Mouse (Mus musculus) frontal cortex, postnatal 14 days (tissue): ENCODE results near the gene Inpp4a.

Experiments used
- DNase-seq, 2 experiments: peaks; one replicate each; pipeline ENCODE4 v3.0.0; 2022; ENCODE audit warnings: low spot score in 2 of 2

The Inpp4a gene

DNA sequence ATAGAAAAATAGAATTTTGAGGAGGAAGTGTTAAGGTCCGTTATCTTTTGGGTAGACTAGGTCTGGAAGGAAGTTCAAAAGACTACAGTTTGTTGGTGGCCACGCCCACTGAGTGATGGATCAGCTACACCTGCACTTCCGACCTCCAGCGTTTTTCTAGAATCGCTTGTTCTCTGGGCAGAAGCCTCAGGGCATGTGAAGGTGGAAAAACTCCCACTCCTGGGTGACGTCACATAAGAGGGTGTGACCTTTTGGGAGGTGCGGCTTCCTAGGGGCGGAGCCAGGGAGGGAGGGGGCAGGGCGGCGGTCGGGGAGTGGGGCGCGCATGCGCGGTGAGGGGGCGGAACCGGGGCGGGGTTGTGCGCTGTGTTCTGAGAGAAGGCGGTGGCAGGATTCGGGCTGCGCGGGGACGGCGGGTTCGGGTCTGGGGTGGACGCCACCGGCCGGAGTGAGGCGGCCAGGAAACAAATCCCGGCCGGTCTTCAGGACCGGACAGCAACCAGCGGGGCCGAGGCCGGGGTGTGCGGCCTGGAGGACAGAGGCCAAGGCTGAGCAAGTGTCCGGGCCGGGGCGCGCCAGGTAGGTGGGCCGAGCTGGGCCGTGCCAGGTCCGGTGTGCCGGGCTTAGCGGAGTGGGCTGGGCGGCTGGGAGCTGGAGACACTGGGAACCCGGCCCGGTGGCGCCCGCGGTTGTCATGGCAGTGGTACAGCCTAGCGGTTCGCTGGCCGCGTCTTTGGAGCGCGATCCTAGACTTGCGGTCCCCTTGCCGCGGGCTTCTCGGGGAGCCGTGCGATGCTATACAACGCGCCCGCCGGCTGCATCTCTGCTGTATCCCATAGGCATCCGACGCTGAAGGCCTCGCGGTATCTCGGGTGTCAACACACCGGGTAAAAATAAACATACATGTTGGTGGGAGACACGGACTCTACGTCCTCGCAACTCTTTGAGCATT is at the start of gene Inpp4a:
TSS of gene Inpp4a (plus strand) at position 326 of the 952 bp plus-strand sequence.
- DNase-seq, result peak; percentile 72 to 83

DNA sequence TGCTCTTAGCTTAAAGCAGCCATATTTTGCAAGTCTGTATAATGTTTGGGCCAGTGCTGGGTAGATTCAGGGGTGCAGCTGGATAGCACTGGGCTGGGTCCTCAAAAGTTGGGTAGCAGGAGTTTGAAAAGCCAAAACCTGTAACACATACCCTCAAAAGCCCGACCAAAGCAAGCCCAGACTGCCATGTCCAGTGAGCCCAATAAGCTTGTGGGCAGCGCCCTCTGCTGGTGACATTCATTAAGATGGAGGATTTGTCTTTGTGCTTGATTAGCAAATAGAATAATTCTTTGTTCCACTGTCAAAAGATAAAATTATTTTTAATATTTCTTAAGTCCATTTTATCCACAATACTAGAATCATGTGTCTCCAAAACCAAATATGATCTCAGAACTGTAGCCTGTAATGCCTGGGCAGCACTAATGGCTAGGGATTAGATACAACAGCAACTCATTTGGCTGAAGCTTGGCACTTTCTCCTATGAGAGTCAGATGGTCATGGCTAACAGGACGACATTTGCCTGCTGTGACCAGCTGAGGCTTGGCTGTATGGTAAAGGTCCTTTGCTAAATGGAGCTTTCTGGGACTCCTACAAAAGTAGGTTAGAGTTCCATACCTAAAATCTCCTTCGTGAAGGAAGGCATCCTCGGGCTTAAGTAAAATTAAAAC is 48.9 kb upstream of the Inpp4a start:
- DNase-seq, result peak; percentile 46 to 84

DNA sequence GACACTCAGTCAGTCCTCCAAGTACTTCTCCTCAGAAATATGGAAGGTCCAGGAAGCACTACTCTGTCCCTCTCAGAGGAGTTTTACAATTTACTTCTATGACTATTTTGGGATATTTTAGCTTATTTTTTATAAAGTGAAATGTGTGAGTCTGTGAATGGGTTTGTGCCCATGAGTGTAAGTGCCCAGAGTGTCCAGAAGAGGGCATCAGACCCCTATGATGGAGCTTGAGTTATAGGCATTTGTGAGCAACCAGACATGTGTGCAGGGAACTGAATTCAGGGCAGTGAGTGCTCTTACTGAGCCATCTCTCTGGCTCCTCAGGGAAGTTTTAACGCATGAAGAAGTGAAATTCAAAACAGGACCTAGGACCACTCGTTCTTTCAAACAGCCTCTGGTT is 41.2 kb upstream of the Inpp4a start:
- DNase-seq, result no peak

DNA sequence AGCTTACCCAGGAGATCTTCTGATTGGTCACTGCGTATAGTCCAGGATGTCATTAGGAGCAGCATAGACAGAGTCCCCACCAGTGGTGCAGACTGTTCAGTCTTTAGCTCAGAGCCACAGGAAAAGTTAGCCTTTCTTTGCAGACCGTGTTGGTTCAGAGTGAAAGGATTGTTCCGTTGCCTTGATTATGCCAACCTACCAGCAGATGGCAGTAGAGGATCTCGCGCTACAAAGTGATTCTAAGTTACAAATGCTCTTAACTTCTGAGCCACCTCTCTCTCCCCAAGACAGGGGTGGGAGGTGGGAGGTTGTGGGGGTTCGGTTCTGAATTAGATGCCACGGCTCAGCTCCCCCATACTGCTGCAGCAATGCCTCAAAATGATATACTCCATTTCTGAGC is 27.2 kb upstream of the Inpp4a start:
- DNase-seq, result peak; percentile 38 to 72

DNA sequence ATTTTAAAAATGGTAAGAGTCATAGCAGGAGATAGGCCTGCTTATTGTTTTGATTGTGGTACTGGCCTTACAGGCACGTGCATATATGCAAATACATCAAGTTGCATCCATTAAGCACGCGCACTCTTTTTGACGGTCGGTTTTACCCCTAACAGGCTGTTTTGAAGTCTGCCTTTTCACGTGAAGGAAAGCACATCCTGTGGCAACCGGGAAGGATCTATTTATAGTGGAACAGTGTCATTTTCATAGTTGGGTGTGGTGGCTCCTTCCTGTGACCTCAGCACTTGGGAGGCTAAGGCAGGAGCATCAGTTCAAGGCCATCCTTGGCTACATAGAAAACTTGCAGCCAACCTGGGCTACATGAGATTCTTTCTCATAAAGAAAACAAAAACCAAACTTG is 13.1 kb upstream of the Inpp4a start:
- DNase-seq, result no peak

DNA sequence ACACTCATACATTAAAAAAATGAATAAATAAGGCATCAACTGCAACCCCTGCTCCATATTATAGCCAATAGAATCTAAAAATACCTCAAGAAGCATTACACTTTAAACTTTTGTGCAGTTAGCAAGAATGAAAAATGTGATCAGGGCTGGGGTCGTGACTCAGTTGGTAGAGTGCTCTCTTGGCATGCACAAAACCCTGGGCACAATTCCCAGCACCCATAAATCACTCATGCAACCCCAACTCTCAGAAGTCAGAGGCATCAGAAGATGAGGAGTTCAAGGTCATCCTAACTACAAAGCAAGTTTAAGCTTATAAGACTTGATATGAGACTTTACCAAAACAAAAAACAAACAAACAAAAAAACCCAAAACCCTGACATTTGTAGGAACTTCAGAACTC is 11.9 kb upstream of the Inpp4a start:
- no peak for DNase-seq

DNA sequence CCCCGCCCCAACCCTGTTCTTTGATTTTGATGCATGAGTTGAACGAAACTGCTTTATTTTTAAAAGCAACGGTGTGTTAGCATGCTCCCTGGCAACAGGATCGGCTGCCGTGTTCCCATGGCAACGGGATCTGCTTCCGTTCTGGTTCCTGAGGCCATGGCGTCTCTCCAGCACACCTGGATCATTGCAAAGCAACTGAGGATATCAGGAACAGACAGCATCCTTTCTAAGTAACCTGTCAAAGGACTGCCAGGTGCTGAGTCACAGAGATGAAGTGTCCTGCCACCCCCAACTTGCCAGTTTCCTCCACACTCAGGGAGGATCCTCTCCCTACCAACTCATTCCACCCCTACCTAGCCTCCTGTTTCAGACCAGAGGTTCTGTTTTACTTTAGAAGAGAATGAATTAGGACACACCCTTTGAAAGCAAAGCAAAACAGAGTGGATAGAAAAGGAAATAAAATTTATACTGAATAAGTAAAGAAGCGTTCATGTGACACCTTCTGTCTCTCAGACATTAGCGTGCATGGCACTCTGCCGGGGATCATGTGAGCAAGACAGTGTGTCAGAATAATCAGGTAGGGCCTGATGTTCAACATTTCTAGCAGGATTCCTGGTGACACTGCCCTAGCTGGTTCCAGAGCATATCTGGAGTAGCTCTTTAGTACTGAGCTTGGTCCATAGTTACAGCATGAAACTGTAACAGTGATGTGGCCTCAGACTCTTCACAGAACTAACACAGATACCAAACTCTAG is 11.3 kb upstream of the Inpp4a start:
- peak in 1 of 2 experiments; percentile 44 for DNase-seq

DNA sequence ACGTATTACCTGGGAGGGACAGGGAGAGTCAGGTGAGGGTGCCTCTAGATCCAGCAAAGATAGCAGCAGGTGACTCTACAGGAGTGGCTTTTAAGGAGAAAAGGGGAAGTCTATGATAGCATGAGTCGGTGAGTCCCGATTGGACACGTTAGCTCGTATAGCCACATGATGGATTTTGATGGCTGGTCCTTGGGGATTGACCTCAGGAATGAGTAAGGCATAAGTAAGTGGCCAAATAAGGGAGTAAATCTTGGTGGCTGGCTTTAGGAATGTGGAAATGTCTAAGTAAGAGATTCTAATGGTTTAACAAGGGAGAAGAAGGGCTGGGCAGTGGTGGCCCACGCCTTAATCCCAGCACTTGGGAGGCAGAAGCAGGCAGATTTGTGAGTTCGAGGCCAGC is 10.7 kb upstream of the Inpp4a start:
- DNase-seq, result no peak

DNA sequence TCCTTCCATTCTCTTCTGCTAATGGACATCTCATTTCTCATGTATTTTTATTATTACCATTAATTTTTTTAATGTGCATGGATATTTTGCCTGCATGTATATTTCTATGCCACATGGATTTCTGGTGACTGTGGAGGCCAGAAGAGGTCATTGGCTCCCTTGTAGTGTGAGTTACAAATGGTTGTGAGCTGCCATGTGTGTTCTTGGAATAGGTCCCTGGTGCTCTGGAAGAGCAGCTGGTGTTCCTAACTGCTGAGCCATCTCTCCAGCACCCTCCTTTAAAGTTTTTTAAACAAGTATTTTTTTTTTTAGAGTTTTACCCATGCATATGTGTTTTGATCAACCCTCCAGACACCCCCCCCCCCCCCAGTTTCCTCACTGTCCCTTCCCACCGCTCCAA is 3.3 kb upstream of the Inpp4a start:
- DNase-seq, result no peak

DNA sequence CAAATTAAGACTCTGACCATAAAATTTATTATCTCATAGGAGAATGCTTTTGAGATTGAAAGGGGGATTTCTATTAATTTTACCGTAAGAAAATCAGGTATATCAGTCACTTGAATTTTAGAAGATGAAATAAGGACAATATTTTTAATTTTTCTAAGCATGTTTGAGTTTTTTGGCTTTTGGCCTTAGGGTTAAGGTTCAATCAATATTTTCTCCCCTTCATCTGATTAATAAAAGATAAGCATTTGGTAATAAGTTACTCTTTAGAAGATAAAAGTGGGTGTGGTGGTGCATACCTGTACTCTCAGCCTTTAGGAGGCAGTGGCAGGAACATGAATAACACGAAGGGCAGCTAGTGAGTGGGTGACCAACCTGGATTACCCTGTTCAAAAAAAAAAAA is 761 bp upstream of the Inpp4a start:
- DNase-seq, result no peak

DNA sequence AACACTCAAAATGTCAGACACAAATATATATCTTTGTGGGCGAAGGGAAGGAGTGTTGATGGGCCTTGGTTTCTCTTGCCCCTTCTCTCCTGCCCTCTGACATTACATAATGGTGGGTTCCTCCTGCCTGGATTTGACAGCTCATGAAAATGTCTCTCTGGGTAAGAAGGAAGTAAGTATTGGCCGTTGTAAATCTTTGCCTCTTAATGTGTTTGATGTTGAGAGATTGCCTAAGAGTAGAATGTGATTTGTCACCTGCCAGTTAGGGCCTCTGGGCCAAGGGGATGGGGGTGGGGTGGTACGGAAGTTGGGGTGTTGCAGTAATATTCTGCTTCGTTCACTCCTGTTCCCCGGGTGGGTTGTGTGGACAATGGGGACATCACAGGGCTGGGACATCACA is 985 bp downstream of the Inpp4a start:
- DNase-seq, result no peak

DNA sequence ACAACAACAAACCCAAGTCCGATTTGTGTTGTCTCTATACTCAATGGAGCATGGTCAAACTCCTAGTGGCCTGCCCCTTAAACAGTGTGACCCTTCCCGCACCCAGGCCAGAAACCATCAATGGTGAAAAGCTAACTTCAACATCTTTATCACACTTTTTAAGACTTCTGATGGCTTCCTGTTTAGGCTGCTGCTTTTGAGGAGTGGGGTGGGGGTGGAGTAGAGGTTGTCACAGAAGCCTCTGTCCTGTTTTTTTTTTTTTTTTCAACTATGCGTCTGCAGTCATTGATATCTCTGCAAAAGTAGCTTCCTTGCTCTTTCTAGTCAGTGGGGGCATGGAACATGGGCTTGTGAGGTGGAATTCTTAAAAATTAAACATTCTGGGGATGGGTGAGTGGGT is 3.1 kb downstream of the Inpp4a start:
- DNase-seq, result no peak

DNA sequence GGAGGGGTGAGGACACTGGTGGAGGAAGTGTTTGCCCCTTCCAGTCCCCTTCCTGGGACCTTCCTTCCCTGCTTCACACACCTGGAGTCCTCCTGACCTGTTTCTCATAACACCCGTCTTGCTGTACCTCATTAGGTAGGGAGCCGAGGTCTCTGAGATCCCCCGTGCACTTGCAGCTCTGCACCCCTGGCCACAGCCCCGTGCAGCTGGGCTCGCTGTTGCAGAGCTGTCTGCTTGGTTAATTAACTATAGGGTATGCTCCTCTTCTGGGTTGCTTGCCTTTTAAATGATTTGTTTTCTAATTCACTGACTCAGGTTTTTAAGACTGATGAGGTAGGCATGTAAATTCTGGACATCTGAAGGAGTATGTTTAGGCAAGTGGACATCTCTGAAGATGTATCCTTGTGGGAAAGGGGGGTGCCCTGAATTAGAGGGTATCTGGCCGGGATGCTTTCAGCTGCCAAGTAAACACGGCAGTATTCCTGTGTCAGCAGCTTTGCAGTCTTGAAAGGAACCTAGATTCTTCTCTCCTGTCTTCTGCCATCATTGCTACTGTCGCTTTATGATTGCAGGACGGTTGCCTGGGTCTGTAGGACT is 6.1 kb downstream of the Inpp4a start:
- no peak for DNase-seq

DNA sequence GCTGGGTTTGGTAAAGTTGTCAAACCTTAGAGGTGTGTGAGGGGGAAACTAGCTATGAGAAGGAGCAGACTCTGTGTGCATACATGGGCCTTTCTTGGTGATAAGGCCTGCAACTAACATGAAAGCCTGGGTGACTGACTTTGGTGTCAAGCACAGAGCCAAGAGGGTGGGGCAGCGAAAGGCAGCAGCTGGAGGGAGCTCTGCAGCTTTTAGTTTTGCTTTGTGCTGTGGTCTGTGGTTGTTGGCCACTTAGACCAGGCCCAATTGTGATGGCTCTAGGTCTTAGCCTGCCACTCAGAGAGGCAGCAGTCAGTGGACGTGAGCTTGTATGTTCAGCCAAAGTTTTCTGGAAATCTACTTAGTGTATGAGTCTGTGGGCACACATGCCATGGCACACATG is 7.9 kb downstream of the Inpp4a start:
- DNase-seq, result no peak

DNA sequence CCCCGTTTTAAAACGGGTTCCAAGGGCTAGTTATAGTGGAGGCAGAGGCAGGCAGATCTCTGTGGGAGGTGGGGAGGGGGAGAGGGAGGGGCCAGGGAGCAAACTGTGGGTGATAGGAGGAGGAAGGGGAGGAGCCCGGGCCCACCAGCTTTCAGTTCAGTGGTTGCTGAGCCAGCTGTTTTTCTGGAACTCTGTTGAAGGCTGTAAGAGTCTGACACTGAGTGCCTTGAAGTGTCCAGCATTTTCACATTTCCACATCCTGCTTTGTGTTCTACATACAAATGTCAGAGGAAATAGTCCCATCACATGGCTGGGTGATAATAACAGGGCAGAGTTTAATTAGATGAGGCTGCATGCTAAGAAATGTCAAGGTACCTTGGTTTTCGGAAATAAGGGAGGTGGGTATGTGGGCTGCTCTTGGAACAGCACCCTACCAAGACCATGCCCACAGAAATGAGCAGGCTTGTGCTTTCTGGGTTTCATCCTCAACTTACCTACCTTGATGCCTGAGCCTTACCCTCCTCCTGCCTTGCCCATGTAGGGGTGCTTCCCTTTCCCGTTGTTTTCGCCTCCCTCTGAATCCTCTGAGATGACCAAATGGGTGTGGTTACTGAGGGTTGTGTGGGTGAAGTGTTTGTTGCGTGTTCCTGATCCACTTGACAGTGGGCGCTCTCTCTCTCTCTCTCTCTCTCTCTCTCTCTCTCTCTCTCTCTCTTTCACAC is 8.5 kb downstream of the Inpp4a start:
- DNase-seq, result no peak

DNA sequence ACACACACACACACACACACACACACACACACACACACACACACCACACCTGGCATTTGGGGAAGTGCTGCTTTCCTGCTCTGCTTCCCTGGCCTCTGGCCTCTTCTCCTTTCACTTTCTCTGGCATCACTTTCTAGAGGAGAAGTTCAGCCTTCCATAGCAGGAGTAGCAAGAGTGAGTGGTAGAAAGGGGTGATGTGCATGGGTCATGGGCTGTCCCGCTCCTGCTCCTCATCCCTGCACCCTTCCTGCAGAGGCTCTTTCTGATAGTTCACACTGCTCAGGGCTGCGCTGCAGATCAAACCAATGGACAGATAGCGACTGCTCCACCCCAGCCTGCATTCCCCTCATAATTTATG is 9.1 kb downstream of the Inpp4a start:
- no peak for DNase-seq

DNA sequence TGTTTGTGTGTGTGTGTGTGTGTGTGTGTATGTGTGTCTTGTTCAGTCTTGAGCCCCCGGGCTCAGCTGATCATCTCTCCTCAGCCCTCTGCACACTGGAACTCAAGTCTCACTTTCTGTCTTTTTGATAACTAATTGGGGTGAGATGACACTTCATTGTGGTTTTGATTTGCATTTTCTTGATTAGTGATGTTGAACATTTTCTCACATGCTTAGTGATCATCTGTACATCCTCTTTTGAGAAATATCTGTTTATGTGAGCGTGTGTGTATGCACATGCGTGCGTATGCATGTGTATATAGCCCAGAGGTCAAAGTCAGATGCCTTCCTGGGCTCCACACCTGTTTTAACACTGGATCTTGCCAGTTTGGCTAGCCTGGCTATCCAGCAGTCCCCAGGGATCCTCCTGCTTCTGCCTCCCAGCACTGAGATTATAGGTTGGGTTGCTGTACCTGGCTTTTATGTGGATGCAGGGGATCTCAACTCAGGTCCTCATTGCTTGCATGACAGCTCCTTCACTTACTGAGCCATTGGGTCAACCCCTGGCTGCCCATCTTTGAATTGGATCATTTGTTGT is 10.4 kb downstream of the Inpp4a start:
- DNase-seq, result no peak

DNA sequence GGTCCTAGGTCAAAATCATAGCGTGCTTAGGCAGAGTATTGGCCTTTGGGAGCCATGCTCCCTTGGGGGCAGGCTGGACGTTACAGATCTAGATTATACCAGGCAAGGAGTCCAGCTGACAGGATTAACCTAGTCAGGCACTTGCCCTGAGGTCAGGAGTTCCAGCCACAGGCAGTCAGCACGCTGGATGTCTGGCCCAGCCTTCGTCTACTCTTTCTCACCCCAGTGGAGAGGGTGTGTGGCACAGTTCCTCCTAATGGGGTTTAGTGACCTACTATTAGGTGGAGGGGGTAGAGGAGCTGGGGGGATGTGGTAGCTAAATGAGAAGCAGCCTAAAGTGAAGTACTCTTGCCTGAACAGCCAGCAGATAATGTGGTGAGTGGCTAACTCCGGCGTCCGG is 14.7 kb downstream of the Inpp4a start:
- no peak for DNase-seq

DNA sequence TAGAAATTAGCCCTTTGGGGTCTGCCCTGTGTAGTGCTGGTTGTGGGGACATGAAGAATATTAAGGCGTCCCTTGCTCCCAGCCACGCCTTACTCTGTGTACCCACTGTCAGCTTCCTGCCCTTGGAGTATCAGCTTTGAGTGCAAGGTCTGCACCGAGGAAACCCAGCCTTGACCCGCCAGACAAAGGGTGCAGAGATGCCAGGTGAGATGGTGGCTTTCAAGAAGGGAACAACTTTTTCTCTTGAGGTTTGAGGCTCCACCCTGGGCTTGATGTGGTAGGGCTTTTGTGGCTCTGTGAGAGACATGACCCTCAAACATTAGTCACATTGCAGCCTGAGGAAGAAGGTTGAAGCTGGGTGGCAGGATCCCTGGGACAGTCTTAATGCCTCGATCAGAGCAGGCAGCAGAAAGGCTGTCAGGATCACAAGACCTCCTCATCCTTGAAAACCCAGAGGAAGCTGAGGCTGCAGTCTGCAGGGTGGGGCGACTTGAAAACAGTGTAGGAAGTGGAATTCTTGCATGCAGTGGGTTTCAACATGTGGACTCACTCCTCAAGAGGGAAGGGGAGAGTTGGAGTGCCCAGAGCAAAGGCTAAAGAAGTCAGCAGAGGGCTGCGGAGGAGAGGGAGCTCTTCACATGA is 18.1 kb downstream of the Inpp4a start:
- no peak for DNase-seq

DNA sequence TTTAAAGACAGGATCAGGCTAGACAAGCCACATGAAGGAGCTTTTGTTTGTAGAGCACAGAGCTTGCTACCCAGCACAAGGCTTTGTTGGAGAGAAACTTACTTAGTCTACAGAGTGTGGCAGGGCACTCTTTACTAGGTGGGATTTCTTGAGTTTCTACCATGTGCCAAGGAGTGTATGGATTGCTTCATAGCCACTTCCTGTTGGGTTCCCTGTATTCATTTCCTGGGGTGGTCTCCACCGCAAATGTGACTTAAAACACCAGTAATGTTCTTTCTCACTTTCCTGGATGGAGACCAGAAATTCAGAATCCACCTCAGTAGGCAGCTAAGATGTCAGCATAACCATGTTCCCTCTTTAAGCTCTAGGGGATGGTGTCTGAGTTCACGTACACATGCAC is 18.9 kb downstream of the Inpp4a start:
- no peak for DNase-seq

DNA sequence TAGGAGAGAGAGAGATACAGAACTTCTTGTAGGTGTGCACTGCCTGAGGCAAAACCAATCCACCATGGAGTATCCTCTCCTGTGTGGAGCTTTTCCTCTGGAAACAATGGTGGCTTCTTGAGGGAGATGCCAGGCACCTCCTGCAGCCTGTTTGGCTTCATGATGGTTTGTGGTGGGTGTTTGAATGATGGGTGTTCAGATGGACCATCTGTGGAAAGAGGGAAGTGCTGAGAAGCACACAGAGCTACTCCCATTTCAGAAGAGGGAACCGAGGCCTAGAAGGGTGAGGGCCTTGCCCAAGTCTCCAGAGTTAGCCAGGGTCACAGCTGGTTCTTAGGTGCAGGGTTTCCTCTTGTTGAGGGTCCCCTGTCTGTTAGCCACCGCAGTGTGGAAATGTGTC is 23.0 kb downstream of the Inpp4a start:
- no peak for DNase-seq
